Mouse (Mus musculus) embryonic fibroblast, embryonic 13.5 days (primary cell): ENCODE results near the gene Galk2. TPM values are rescaled to one million over a fixed set of nuclear protein-coding genes. Genes with fewer than 3 reads are reported as not detected.

Experiments
- H3K27ac ChIP-seq: 2 replicates; pipeline ENCODE4 v1.5.1; 2012; ENCODE audit warnings: low read length, control low read depth, inconsistent platforms; ENCODE audit not compliant: insufficient read depth
- H3K4me1 ChIP-seq: 2 replicates; pipeline ENCODE4 v1.6.1; 2011; ENCODE audit warnings: low read length; ENCODE audit not compliant: control insufficient read depth, insufficient read depth
- H3K4me3 ChIP-seq: 2 replicates; pipeline ENCODE4 v1.5.1; 2011; ENCODE audit warnings: mild to moderate bottlenecking, control low read depth, low read length; ENCODE audit not compliant: insufficient read depth
- CTCF ChIP-seq: IDR thresholded peaks from 2 replicates; pipeline ENCODE4 v1.5.1; 2011; ENCODE audit warnings: mild to moderate bottlenecking, control low read depth, low read length, moderate library complexity, borderline replicate concordance; ENCODE audit not compliant: insufficient read depth
- POLR2A ChIP-seq: IDR thresholded peaks from 2 replicates; pipeline ENCODE4 v1.6.1; 2011; ENCODE audit warnings: low read depth, mild to moderate bottlenecking, control low read depth, low read length, moderate library complexity
- polyA plus RNA-seq: library from polyadenylated mRNA; stranded (reverse); fragments of >200 nt; gene quantifications from 2 replicates; pipeline ENCODE4 v1.2.4, GENCODE M21; 2011; ENCODE audit warnings: low read depth; ENCODE audit not compliant: missing spikeins, insufficient read length

Gene Galk2
- polyA plus RNA-seq: 49.5 and 54.1 TPM in 2 replicates

- peak within 1 kb of the TSS; percentile 97 for H3K4me3 ChIP-seq
- TF ChIP-seq POLR2A (peak; percentile 85), CTCF (no peak)
- 0 out of 2 replicates have a peak within 1 kb of the TSS, but pooled peaks have one; percentile 7 for H3K27ac ChIP-seq
- peaks cover 3% of the 10 kb centered on the region; the same call in 1 of the 2 replicates for H3K4me1 ChIP-seq
Observed at GRCm38 (mm10) chr2:125858521-125859280, at the start of gene Galk2, which contains the start of gene Cops2. Gene Galk2, plus strand, starts transcription at chr2:125859109. Gene Cops2, minus strand, starts transcription at chr2:125859139.

- Histone ChIP-seq H3K4me3 (no peak overlapping the region), H3K27ac (no peak overlapping the region), H3K4me1 (no peaks in the 10 kb centered on the region)
- TF ChIP-seq CTCF (no peak), POLR2A (no peak)
Observed at GRCm38 (mm10) chr2:125809551-125809950, 49.4 kb upstream of the Galk2 start.

- no peak overlapping the region for H3K4me3 ChIP-seq
- H3K27ac ChIP-seq: no peak overlapping the region
- no peak for TF ChIP-seq CTCF
- TF ChIP-seq POLR2A: no peak
- no peaks in the 10 kb centered on the region for H3K4me1 ChIP-seq
Observed at GRCm38 (mm10) chr2:125811332-125811731, 47.6 kb upstream of the Galk2 start.

GRCm38 (mm10) chr2:125813972-125814595, 44.8 kb upstream of the Galk2 start:
- TF ChIP-seq CTCF (no peak), POLR2A (no peak)
- no peak overlapping the region for H3K27ac ChIP-seq
- no peaks in the 10 kb centered on the region for H3K4me1 ChIP-seq
- H3K4me3 ChIP-seq: no peak overlapping the region

- H3K4me1 ChIP-seq: no peaks in the 10 kb centered on the region
- H3K27ac ChIP-seq: no peak overlapping the region
- TF ChIP-seq CTCF (no peak), POLR2A (no peak)
- no peak overlapping the region for H3K4me3 ChIP-seq
Observed at GRCm38 (mm10) chr2:125820397-125820796, 38.5 kb upstream of the Galk2 start.

GRCm38 (mm10) chr2:125826201-125826600, 32.7 kb upstream of the Galk2 start:
- no peak overlapping the region for H3K27ac ChIP-seq
- no peak for TF ChIP-seq CTCF
- no peak for TF ChIP-seq POLR2A
- no peak overlapping the region for H3K4me3 ChIP-seq
- no peaks in the 10 kb centered on the region for H3K4me1 ChIP-seq

GRCm38 (mm10) chr2:125827898-125828297, 31.0 kb upstream of the Galk2 start:
- Histone ChIP-seq H3K27ac (no peak overlapping the region), H3K4me3 (no peak overlapping the region), H3K4me1 (no peaks in the 10 kb centered on the region)
- no peak for TF ChIP-seq POLR2A
- TF ChIP-seq CTCF: no peak

- no peaks in the 10 kb centered on the region for H3K4me1 ChIP-seq
- no peak overlapping the region for H3K27ac ChIP-seq
- TF ChIP-seq CTCF: no peak
- no peak overlapping the region for H3K4me3 ChIP-seq
Observed at GRCm38 (mm10) chr2:125829924-125830323, 29.0 kb upstream of the Galk2 start.

- Histone ChIP-seq H3K4me3 (no peak overlapping the region), H3K4me1 (no peaks in the 10 kb centered on the region), H3K27ac (no peak overlapping the region)
- TF ChIP-seq CTCF (no peak), POLR2A (no peak)
Observed at GRCm38 (mm10) chr2:125838091-125838490, 20.8 kb upstream of the Galk2 start.

- no peak overlapping the region for H3K4me3 ChIP-seq
- H3K27ac ChIP-seq: no peak overlapping the region
- TF ChIP-seq CTCF: no peak
- H3K4me1 ChIP-seq: no peaks in the 10 kb centered on the region
Observed at GRCm38 (mm10) chr2:125838708-125839284, 20.1 kb upstream of the Galk2 start.
